Mouse (Mus musculus): ENCODE results near the gene Sh3gl1. TPM values are rescaled to one million over a fixed set of nuclear protein-coding genes. Genes with fewer than 3 reads are reported as not detected.

The Sh3gl1 gene
- polyA plus RNA-seq, 1 experiment from 2014 or later, result 85.2 TPM

DNA sequence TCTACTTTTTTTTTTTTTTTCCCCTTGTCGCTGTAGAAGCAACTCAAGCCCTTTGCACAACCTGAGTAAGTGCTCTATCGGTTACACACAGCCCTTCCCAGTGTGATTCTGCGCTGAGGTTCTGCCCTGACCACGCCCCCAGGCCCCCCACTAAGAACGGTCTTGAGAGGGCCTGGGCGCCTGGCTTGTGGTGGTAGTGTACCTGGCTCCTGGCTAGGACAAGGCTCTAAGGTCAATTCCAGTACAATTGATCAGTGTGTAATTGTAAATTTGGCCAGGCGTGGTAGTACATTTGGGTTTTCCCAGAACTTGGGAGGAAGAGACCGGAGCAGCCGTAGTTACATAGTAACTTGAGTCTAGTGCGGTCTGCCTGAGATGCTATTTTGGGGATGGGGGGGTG, 29.5 kb downstream of the Sh3gl1 start:
- no peaks in the 10 kb centered on the region for H3K27me3 ChIP-seq
- no peak for ATAC-seq
- CTCF ChIA-PET, result interaction anchor here (1.7 kb wide), 1 partner anchor 29 kb away, joined by 3 read pairs; the partner anchor contains the start of gene Sh3gl1
- no peak for TF ChIP-seq CTCF (IDR thresholded peaks at IDR 0.05)
- POLR2A ChIA-PET, result no interaction called here
- no peak for DNase-seq (ENCODE audit: low read depth, low spot score)
- in situ Hi-C loops (cut with MboI; ENCODE audit: low pct_unique_long_range_greater_than_20kb), result loop anchor here (25.0 kb wide), 1 partner anchor 295 kb away; the partner anchor contains the start of gene Pot1b

DNA sequence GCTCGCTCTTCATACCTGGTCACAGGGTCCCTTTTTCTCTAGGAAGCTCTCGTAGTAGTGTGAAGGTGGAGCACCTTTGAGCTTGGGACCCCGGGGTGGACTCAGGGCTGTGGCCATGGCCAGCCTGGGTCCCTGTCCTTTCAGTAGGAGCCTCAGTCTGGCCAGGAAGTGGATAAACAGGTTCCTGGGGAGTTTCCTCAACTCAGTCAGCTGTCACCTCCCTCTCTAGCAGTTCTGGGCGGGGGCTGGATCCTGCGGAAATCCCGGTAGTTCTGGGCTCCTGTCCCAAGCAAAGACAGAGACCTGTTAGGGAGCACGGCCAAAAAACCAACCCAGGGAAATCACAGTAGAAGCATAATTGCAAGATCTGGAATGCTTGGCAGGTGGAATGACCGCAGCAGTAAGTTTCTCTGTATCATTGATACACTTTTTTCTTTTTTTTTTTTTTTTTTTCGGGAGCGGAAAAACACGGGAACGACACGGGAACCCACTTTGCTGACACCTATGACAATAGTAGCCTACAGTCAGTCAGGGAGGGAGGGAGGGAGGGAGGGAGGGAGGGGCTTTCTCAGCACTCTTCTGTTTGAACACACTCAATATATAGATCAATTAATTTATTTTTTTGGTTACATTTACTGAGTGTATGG, 30.9 kb downstream of the Sh3gl1 start, which contains the start of the genes Stap2 and Mpnd:
Gene Stap2, minus strand, starts transcription at position 170 of the 647 bp plus-strand sequence.
Gene Mpnd, plus strand, starts transcription at position 297 of the 647 bp plus-strand sequence.
- ATAC-seq, result no peak
- DNase-seq (ENCODE audit: low read depth, low spot score), result peak; percentile 85
- no peaks in the 10 kb centered on the region for H3K27me3 ChIP-seq
- in situ Hi-C loops (cut with MboI; ENCODE audit: low pct_unique_long_range_greater_than_20kb), result loop anchor here (25.0 kb wide), 1 partner anchor 293 kb away; the partner anchor contains the start of gene Pot1b
- ChIA-PET POLR2A (interaction anchor here (0.7 kb wide), 1 partner anchor 11 kb away, joined by 3 read pairs; no protein-coding TSS in a partner anchor), CTCF (interaction anchor here (1.0 to 1.7 kb wide), 3 partner anchors 29 to 302 kb away, joined by 3 to 4 read pairs (median 3); partner anchors contain the start of gene Sh3gl1)
- TF ChIP-seq CTCF (IDR thresholded peaks at IDR 0.05), result no peak

DNA sequence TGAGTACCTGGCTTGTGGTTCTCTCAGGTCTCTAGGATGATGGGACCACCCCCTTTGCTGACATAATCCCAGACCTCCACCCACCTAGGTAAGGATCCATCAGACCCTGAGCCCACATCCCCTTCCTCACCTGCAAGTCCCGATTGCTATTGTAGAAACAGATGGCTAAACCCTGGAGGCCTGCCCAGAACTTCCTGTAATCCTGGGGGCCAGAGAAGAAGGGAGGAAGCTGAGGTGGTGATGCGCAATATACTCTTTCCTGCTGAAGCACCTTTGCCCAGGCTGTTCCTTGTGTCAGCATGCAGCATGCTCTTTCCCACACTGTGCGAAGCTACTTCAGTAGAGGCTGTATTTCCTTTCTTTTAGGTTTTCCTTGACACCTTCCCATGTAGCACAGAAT, 33.4 kb downstream of the Sh3gl1 start:
- no peaks in the 10 kb centered on the region for H3K27me3 ChIP-seq
- no peak for TF ChIP-seq CTCF (IDR thresholded peaks at IDR 0.05)
- ATAC-seq (no peak), DNase-seq (ENCODE audit: low read depth, low spot score) (no peak)
- POLR2A ChIA-PET, result no interaction called here
- CTCF ChIA-PET, result no interaction called here
- in situ Hi-C loops (cut with MboI; ENCODE audit: low pct_unique_long_range_greater_than_20kb), result loop anchor here (25.0 kb wide), 1 partner anchor 291 kb away; the partner anchor contains the start of gene Pot1b

DNA sequence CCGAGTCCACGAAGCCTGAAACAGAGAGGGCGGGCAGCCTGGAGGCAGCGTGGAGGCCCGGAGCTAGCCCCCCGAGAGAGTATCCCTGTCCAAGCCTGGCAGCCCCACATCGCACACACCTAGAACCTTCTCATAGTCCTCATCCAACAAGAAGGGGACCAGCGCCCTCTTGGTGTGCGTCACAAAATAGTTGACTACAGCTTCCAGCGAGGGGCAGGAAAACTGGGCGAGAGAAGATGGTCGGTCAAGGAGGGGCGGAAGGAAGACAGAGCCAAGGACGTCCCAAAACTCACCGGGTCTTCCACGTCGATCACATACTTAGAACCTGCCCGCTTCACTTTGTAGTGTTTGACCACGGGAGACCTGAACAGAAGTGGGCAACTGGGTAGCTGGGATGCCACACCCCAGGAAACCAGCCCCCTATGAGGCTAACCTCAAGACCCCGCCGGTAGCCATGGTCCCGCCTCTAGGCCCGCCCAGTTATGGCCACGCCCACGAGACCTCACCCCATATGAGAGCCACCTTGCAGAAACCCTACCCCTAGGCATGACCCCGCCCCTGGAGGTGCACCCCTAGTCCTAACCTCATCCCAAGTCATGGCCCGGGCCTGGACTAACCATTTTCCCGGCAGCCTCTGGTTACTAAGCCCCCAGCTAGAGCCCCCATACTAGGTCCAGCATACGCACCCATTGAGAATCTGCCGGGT, 36.5 kb downstream of the Sh3gl1 start:
- in situ Hi-C loops (cut with MboI; ENCODE audit: low pct_unique_long_range_greater_than_20kb), result loop anchor here (25.0 kb wide), 1 partner anchor 288 kb away; the partner anchor contains the start of gene Pot1b
- no peaks in the 10 kb centered on the region for H3K27me3 ChIP-seq
- no peak for TF ChIP-seq CTCF (IDR thresholded peaks at IDR 0.05)
- ChIA-PET CTCF (interaction anchor here (1.0 to 1.2 kb wide), 2 partner anchors 18 to 57 kb away, joined by 3 read pairs; no protein-coding TSS in a partner anchor), POLR2A (no interaction called here)
- ATAC-seq (peak; percentile 17), DNase-seq (ENCODE audit: low read depth, low spot score) (no peak)

DNA sequence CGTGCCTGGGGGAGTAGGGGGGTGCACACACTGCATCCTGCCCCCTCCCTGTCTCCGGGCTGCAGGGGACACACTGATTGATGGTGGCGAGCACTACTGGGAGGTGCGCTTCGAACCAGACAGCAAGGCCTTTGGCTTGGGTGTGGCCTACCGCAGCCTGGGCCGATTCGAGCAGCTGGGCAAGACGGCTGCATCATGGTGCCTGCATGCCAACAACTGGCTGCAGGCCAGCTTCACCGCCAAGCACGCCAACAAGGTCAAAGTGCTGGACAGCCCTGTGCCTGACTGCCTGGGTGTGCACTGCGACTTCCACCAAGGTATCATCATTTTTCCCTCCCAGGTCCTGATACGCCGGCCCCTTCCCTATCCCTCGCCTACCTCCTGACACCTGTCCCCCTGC, 40.4 kb downstream of the Sh3gl1 start:
- ATAC-seq (no peak), DNase-seq (ENCODE audit: low read depth, low spot score) (no peak)
- in situ Hi-C loops (cut with MboI; ENCODE audit: low pct_unique_long_range_greater_than_20kb), result no loop called here
- ChIA-PET CTCF (no interaction called here), POLR2A (interaction anchor here (1.5 kb wide), 1 partner anchor 12 kb away, joined by 6 read pairs; no protein-coding TSS in a partner anchor)
- no peak for TF ChIP-seq CTCF (IDR thresholded peaks at IDR 0.05)
- no peaks in the 10 kb centered on the region for H3K27me3 ChIP-seq

DNA sequence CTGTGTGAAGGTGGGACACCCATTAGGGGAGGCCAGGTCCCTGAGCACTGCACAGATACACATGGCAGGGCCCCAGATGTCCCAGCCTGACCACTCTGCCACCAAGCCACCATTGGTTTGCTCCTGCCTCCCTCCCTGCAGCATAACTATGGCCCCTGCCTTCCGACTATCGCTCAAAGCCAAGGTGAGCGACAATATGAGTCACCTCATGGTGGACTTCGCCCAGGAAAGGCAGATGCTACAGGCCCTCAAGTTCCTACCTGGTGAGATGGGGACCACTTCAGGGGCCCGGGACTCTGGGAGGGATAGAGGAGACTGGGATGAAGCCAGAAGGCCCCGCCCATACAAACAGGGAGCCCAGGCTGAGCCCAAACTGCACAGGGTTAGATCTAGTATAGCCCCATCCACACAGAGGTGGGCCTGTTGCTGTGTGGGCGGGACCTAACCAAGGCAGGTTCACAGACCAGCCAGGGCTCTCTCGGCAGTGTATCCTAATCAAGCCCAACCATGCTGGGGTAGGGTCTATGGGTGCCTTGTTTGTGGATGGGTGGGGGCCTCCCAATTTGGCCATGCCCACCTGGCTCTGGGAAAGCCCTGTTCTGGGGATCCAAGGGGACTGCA, 46.0 kb downstream of the Sh3gl1 start:
- in situ Hi-C loops (cut with MboI; ENCODE audit: low pct_unique_long_range_greater_than_20kb), result no loop called here
- CTCF ChIA-PET, result no interaction called here
- DNase-seq (ENCODE audit: low read depth, low spot score) (no peak), ATAC-seq (no peak)
- no peak for TF ChIP-seq CTCF (IDR thresholded peaks at IDR 0.05)
- POLR2A ChIA-PET, result no interaction called here
- no peaks in the 10 kb centered on the region for H3K27me3 ChIP-seq

DNA sequence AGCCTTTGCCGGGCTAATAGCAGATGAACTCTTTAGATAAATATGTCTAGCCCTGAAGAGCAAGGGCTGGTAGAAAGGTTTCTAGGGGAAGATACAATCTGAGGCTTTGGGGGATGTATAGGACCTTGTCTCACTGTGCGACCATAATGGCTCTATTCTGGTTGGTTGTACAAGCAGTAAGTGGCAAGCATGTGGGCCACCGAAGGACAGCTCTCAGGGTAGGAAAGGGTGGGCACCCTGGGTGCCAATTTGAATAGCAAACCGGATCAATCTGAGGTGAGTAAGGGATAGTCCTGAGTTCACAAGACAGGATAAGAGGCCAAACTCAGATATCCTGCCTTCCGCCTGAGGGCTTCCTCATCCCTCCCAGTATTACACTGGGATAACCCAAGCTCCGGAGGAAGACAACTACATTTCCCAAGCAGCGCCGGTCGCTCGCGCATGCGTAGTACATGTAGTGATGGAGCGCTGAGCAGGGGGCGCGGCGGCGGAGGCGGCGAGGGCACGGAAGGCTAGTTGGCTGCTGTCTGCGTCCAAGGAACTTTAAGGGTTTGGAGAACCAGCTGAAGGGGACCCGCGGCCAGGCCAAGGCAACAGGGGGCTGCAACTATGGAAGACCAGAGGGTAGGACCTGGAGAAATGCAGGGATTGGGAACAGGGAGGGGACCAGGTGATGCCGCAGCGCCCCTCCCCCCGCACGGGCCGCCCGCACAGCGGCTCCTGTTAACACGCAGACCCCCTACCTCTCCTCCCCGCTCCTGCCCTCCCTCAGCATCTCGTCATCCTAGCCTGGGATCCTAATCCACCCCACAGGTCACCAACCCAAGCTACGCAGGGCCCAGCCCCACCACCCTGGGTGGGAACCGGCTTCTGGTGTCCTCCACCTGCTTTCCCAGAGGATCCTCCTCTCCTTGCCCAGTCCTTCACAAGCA, 50.1 kb downstream of the Sh3gl1 start, which contains the start of gene Fsd1:
Gene Fsd1, plus strand, starts transcription at position 480 of the 932 bp plus-strand sequence.
- H3K27me3 ChIP-seq, result no peaks in the 10 kb centered on the region
- ChIA-PET CTCF (no interaction called here), POLR2A (interaction anchor here (0.5 to 1.0 kb wide), 3 partner anchors 15 to 267 kb away, joined by 3 to 4 read pairs (median 3); no protein-coding TSS in a partner anchor)
- no peak for TF ChIP-seq CTCF (IDR thresholded peaks at IDR 0.05)
- in situ Hi-C loops (cut with MboI; ENCODE audit: low pct_unique_long_range_greater_than_20kb), result no loop called here
- ATAC-seq (peak; percentile 61), DNase-seq (ENCODE audit: low read depth, low spot score) (no peak)

DNA sequence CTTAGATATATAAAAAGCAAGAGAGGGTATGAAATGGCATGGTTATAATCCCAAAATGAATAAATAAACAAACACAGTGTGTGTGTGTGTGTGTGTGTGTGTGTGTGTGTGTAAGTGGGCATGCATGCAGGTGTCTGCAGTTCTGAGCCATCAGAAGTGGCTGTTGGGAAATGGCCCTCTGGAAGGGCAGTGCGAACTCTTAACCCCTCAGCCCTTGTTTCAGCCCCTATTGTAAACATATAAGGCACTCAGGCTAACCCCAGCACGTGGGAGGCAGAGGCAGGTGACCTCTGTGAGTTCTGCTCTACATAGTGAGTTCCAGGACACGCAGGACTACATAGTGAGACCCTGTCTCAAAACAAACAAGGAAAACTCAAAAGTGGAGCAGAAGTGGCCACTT, 59.1 kb downstream of the Sh3gl1 start:
- DNase-seq (ENCODE audit: low read depth, low spot score), result no peak
- in situ Hi-C loops (cut with MboI; ENCODE audit: low pct_unique_long_range_greater_than_20kb), result no loop called here
- ATAC-seq, result no peak
- POLR2A ChIA-PET, result no interaction called here
- CTCF ChIA-PET, result interaction anchor here (0.9 to 2.7 kb wide), 4 partner anchors 20 to 79 kb away, joined by 3 to 18 read pairs (median 4); partner anchors contain the start of genes Mpnd and Stap2
- TF ChIP-seq CTCF (IDR thresholded peaks at IDR 0.05), result no peak
- peaks cover 5% of the 10 kb centered on the region for H3K27me3 ChIP-seq

DNA sequence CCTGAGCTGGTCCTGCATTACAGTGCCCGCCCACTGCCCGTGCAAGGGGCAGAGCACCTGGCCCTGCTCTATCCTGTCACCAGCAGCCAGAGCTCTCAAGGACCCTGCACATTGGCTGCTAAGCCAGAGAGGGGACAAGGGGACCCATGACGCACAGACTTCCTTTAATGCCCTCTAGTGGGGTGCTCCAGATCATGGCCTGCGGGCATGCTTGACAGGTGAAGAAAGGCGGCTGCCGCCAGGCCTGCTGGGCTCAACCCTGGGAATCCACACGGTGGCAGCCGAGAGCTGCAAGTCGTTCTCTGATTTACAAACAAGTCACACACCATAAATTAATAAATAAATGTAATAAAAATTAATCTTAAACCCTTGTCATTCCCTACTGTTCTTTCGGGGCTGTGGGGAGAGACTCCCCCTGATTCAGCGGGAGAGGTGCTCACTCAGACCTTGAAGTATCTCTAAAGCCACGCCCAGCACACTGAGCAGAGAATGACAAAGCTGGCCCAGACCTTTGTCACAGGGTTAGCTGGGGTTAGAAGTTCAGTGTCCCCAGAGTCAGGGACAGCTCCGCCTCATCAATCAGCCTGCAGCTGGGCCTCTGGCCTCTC, 60.1 kb downstream of the Sh3gl1 start:
- ChIA-PET POLR2A (interaction anchor here (0.6 to 1.3 kb wide), 3 partner anchors 9 to 33 kb away, joined by 3 to 8 read pairs (median 3); no protein-coding TSS in a partner anchor), CTCF (interaction anchor here (0.8 to 2.7 kb wide), 8 partner anchors 10 to 80 kb away, joined by 3 to 18 read pairs (median 4); partner anchors contain the start of genes Mpnd, Sh3gl1 and Stap2)
- ATAC-seq, result peak; percentile 61
- H3K27me3 ChIP-seq, result peaks cover 5% of the 10 kb centered on the region
- in situ Hi-C loops (cut with MboI; ENCODE audit: low pct_unique_long_range_greater_than_20kb), result no loop called here
- TF ChIP-seq CTCF (IDR thresholded peaks at IDR 0.05), result peak; percentile 97
- no peak for DNase-seq (ENCODE audit: low read depth, low spot score)

Measured in Patski (cell line).